Mouse (Mus musculus) thymus, postnatal 14 days (tissue): ENCODE measurements around the gene Rab30.
"Not testable (repeated sequence)": the region's sequence is repeated elsewhere in the genome, so short reads cannot be mapped to it uniquely, and the experiment has no call there.

Experiments
- DNase-seq: peaks from one replicate; pipeline ENCODE4 v3.0.0; 2021

The Rab30 gene

GRCm38 (mm10) chr7:92758067-92758466, 16.7 kb downstream of the Rab30 start:
- DNase-seq: no peak

GRCm38 (mm10) chr7:92760651-92761050, 19.2 kb downstream of the Rab30 start:
- DNase-seq: no peak

DNA sequence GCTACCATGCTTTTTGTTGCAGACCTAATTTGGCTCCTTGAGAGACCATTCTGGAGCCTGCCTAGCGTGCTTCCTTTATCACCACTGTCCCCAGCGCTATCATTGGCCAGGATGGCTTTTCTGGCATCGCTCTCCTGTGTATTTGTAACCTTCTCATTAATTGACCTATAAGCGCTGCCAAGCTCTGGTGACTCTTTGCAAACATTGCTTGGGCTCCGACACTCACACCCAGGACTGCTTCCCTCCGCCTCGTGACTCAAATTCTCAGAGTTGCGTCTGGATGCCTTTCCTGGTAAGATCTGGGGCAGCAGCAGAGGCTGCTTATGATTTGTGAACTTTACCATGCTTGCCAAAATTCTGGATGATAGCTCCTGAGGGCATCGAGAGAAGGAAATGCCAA, 19.8 kb downstream of the Rab30 start:
- no peak for DNase-seq

DNA sequence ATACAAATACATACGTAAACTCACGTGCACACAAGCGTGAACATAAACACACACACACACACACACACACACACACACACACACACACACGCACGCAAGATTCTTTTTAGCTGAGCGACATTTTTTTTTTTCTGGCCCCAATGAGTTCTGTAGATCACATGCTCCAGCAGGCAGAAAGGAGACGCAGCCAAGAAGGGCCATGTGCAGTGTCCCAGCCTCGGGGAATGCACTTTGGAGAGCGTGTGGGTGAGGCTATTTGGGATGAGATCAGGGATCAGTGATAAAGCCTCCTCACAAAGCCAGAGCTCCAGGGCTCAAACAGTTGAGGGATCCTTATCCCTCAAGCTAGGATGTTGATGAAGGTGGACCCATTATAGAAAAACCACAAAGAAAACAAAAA, 24.0 kb downstream of the Rab30 start:
- no peak for DNase-seq

- no peak for DNase-seq
Measured at GRCm38 (mm10) chr7:92766096-92767090, 25.0 kb downstream of the Rab30 start.

- not testable (repeated sequence) for DNase-seq
Measured at GRCm38 (mm10) chr7:92768116-92768515, 26.7 kb downstream of the Rab30 start.

GRCm38 (mm10) chr7:92768859-92769258, 27.5 kb downstream of the Rab30 start:
- no peak for DNase-seq

DNA sequence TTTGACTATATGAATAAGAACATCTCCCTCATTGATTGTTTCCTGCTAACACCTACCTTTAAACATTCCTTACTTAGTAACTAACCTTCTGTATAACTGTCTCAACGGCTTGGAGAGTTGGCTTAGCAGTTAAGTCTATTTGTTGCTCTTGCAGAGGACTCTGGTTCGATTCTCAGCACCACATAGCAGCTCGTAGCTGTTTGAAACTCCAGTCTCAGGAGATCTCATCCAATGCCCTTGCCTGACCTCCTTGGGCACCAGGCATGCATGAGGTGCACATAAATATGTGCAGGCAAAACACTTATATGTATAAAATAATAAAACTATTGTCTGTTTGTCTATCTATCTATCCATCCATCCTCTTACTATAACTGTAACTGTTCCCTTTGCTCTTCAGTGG, 31.6 kb downstream of the Rab30 start:
- no peak for DNase-seq

DNA sequence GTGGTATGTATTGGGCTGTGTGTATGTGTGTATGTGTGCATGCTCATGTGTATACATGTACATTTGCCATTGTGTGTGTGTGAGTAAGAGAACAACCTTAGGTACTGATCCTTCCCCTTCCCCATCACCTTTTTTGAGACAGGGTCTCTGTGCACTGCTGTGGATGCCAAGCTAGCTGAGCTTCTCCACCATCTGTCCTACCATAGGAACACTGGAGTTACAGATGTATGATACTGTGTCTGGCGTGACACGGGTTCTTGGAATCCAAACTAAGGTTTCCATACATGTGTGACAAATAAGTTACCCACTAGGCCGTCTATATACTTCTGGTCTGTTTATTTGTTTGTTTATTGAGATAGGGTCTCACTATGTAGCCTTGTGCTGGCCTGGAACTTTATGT, 32.2 kb downstream of the Rab30 start:
- DNase-seq: no peak

DNA sequence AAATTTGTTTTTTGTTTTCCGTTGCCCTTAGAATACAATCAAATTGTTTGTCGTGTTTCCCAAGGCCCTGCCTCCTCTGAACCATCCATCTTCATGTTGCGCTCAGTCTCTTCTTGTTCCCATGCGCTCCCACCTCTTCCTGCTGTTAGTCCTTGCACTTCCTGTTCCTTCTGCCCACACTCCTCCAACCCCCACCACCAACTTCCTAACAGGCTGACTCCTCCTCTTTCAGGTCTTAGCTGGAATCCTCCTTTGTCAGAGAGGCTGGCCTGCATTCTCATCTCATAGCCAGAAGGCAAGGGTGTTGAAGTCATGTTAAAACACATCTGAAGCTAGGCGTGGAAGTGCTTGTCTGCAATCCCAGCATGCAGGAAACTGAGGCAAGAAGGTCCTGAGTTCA, 33.3 kb downstream of the Rab30 start:
- DNase-seq: no peak

- no peak for DNase-seq
Measured at GRCm38 (mm10) chr7:92775703-92776102, 34.3 kb downstream of the Rab30 start.

- no peak for DNase-seq
Measured at GRCm38 (mm10) chr7:92776647-92777046, 35.2 kb downstream of the Rab30 start.

GRCm38 (mm10) chr7:92777108-92777973, 35.9 kb downstream of the Rab30 start:
- no peak for DNase-seq

- no peak for DNase-seq
Measured at GRCm38 (mm10) chr7:92779058-92779457, 37.7 kb downstream of the Rab30 start.

DNA sequence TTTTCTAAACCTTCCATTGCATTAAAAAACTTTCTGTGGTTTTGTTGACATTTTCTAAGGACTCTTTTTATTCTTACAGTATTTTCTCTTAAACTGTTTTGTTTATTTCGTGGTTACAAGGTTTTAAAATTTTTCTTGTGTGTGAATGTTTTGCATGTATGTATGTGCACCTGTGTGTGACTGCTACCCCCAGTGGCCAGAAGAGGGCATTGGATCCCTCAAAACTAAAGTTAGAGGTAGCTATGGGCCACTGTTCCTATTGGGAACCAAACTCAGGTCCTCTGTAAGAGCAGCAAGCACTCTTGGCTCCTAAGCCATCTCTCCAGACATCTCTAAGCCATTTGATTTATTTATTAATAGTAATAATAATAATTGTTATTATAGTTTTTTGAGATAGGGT, 40.0 kb downstream of the Rab30 start:
- DNase-seq: no peak

DNA sequence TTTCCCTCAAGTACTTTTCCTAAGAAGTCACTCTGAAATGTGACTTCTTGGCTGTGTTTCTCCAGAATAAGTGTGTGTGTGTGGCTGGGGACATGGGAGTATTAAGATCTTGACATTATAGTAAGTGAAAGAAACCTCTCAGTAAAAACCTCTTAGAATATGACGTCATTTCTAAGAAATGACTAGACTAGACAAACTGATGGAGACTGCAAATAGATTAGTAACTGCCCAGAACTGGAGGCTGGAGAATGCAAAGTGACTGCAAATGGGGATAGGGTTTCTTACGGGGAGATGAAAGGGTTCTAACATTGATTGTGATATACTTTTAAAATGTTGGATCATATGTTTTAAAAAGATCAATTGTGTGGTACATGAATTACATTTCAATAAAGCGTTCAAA, 40.5 kb downstream of the Rab30 start:
- no peak for DNase-seq

GRCm38 (mm10) chr7:92782511-92782910, 41.1 kb downstream of the Rab30 start:
- DNase-seq: no peak

- no peak for DNase-seq
Measured at GRCm38 (mm10) chr7:92783166-92783806, 41.9 kb downstream of the Rab30 start.

- no peak for DNase-seq
Measured at GRCm38 (mm10) chr7:92783914-92784313, 42.5 kb downstream of the Rab30 start.

GRCm38 (mm10) chr7:92795749-92796148, 54.3 kb downstream of the Rab30 start:
- no peak for DNase-seq

- no peak for DNase-seq
Measured at GRCm38 (mm10) chr7:92796813-92797212, 55.4 kb downstream of the Rab30 start.

DNA sequence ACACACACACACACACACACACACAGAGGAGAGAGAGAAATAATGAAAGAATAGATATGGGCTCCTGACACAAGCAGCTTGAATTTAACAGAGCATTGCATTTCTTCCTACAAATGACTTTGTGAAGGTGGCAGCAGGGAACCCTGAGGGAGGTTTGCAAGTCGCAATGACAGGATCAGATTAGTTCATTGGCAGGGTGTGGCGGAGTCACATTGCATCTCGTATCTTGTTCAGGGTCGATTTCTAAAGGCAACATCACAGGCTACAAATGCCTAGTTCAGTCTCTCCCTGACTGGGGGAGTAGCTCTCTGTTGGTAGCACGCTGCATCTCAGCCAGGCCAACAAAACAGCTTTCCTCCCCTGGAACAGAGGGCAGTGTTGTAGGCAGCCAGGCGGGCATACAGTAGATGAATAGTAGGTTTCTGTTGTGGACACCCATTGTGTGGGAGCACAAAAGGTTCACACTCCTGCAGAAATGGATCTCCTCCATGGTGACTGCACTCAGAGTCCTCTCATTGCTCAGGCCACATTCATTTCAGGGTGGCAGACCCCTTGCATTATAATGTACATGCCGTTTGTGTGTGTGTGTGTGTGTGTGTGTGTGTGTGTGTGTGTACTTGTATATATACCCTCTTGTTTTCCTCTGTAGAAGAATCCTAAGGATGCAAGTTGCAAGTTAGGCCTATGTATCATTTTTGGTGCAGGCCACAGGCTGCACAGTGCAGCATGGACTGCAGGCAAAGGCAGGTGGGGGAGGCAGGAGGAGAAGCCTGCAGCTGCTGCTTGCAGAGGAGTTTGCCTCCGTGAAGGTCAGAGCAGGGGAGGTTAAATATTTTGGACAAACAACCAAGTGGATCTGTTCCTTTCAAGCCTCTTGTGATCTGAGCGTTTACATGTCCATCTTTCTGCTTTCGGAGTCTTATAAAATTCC, 58.5 kb downstream of the Rab30 start:
- DNase-seq: no peak
